Mouse (Mus musculus) intestine, embryonic 14.5 days (tissue): ENCODE measurements at regions not wholly inside any gene's neighbourhood (a gene's known extent, or its start where the extent isn't known, plus 50 kb on each side); places are given as distances from the start of the nearest gene placed in this dataset.

ENCODE experiments used
- ATAC-seq: fragments of 200-750 bp; cut with Nextera tagmentation; replicated peaks from 2 replicates; pipeline ENCODE4 v1.8.0; 2017; ENCODE audit warnings: low read depth, moderate number of reproducible peaks, moderate TSS enrichment, moderate library complexity; ENCODE audit not compliant: low FRiP score, low TSS enrichment
- DNase-seq: peaks from one replicate; pipeline ENCODE4 v3.0.0-alpha.2; 2018; ENCODE audit warnings: low spot score
- H3K27ac ChIP-seq: fragments of 300-500 bp; sonication (generic); 2 replicates; pipeline ENCODE4 v1.5.1; 2014; ENCODE audit warnings: low read depth, mild to moderate bottlenecking, control low read depth
- H3K27me3 ChIP-seq: fragments of 300-500 bp; sonication (generic); replicated peaks from 2 replicates; pipeline ENCODE4 v1.6.1; 2014; ENCODE audit warnings: low read length, control low read depth; ENCODE audit not compliant: control insufficient read depth, insufficient read depth
- H3K36me3 ChIP-seq: fragments of 300-500 bp; sonication (generic); 2 replicates; pipeline ENCODE4 v1.6.1; 2014; ENCODE audit warnings: low read length, control low read depth; ENCODE audit not compliant: control insufficient read depth, insufficient read depth
- H3K4me1 ChIP-seq: fragments of 300-500 bp; sonication (generic); replicated peaks from 2 replicates; pipeline ENCODE4 v1.6.1; 2014; ENCODE audit warnings: low read length, control low read depth, mixed read lengths; ENCODE audit not compliant: control insufficient read depth, insufficient read depth
- H3K4me2 ChIP-seq: fragments of 300-500 bp; sonication (generic); 2 replicates; pipeline ENCODE4 v1.6.1; 2014; ENCODE audit warnings: low read length
- H3K4me3 ChIP-seq: fragments of 300-500 bp; sonication (generic); 2 replicates; pipeline ENCODE4 v1.5.1; 2014; ENCODE audit warnings: low read depth, low read length, control low read depth, mixed read lengths
- H3K9ac ChIP-seq: fragments of 300-500 bp; sonication (generic); 2 replicates; pipeline ENCODE4 v1.6.1; 2014; ENCODE audit warnings: mild to moderate bottlenecking, low read length
- H3K9me3 ChIP-seq: fragments of 300-500 bp; sonication (generic); 2 replicates; pipeline ENCODE4 v1.6.1; 2016; ENCODE audit warnings: low read length, control low read depth; ENCODE audit not compliant: control insufficient read depth
- WGBS: fragments of 180-500 bp; shearing (Covaris S2); extraction: QIAGEN DNeasy Blood & Tissue Kit; methylation state at CpG from one replicate; pipeline ENCODE4 v1.1.7; 2014; 5-methylcytosine and 5-hydroxymethylcytosine counted together

DNA sequence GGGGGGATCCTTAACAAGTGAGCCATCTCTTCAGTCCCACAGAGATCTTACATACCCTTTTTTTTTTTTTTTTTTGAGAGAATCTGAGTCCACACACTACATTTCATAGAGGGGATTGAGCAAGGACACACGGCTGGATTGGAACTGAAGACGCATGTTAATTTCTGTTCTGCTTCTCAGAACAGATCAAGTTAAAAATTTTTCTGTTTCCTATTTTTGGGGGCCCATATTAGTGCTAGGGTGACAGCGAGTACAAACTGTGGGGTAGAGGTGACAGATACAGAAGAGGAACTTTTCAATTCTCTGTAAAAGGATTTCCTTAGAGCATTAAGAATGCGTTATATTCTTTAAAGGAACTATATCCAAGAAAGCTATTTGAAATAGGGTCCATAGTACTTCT is 260.1 kb downstream of the Zfp704 start:
- Histone ChIP-seq H3K4me3 (no peak overlapping the region), H3K36me3 (no peaks in the 10 kb centered on the region), H3K4me2 (no peak overlapping the region), H3K9me3 (no peaks in the 10 kb centered on the region), H3K27ac (no peak overlapping the region), H3K27me3 (peaks cover 18% of the 10 kb centered on the region; the same call in 1 of the 2 replicates), H3K9ac (no peak overlapping the region), H3K4me1 (peaks cover 11% of the 10 kb centered on the region)
- DNase-seq (no peak), ATAC-seq (no peak)
- WGBS, result 96% methylated on average over 4 of the region's 4 CpGs

DNA sequence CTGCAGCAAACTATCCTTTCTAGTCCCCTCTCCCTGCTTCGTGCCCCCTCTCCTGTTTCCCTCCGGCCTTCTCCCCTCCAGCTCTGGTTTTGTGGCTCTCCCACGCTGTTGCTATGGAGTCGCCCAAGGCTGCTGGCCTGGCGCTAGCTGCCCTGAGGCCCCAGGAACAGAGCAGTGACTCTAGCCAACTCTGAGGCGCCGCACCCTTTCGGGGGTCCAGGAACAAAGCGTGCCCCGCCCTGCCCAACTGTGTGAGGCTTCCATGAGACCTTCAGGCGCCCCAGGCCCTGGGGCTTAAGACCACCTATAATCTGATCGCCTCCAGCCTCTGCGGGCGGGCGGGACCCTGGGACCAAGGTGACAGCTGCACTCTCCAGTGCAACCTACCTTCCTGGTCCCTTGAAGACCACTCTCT is 262.4 kb downstream of the Zfp704 start:
- peak overlapping the region; percentile 45 for H3K4me3 ChIP-seq
- H3K9me3 ChIP-seq, result no peaks in the 10 kb centered on the region
- peak; percentile 75 for DNase-seq
- 5% methylated on average over 15 of the region's 15 CpGs for WGBS
- H3K4me2 ChIP-seq, result peak overlapping the region; percentile 92
- H3K36me3 ChIP-seq, result no peaks in the 10 kb centered on the region
- H3K9ac ChIP-seq, result peak overlapping the region; percentile 39
- 0 out of 2 replicates have a peak overlapping the region, but pooled peaks have one; percentile 7 for H3K27ac ChIP-seq
- H3K27me3 ChIP-seq, result peaks cover 24% of the 10 kb centered on the region; the same call in 1 of the 2 replicates
- ATAC-seq, result peak; percentile 54; the same call in 1 of the 2 replicates
- H3K4me1 ChIP-seq, result peaks cover 13% of the 10 kb centered on the region

DNA sequence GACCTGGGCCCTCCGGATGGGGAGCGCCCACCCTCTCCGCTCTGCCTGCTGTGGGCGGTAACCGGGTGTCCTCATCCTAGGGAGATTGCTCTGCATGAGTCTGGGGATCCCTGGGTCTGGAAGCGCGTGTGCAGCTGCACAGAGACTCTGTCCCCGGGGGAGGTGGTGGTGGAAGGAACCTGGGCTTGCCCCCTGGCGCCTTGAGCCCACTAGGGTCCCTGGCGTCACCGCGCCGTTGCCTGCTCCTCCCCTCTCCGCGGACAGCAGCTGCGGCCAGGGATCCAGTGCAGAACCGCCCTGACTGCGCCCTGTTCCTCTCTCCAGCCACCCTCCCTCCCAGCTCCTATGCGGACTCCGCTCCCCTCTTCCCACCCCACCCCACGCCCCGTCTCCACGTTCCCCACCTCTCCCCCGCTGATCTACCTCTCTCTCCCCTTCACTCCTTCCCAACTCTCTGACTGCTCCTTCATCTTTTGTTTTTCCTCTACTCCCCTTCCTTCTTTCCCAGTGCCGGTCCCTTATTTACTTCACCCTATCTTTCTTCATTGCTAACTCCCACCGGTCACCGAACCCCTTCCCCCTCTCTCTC is 262.9 kb downstream of the Zfp704 start:
- Histone ChIP-seq H3K9me3 (no peaks in the 10 kb centered on the region), H3K36me3 (no peaks in the 10 kb centered on the region), H3K9ac (peak overlapping the region; percentile 39), H3K27me3 (peaks cover 24% of the 10 kb centered on the region; the same call in 1 of the 2 replicates), H3K27ac (0 out of 2 replicates have a peak overlapping the region, but pooled peaks have one; percentile 7), H3K4me1 (peaks cover 13% of the 10 kb centered on the region), H3K4me2 (peak overlapping the region; percentile 92), H3K4me3 (peak overlapping the region; percentile 45)
- WGBS, result 1% methylated on average over 26 of the region's 27 CpGs
- peak; percentile 63 for ATAC-seq
- peak; percentile 77 for DNase-seq

DNA sequence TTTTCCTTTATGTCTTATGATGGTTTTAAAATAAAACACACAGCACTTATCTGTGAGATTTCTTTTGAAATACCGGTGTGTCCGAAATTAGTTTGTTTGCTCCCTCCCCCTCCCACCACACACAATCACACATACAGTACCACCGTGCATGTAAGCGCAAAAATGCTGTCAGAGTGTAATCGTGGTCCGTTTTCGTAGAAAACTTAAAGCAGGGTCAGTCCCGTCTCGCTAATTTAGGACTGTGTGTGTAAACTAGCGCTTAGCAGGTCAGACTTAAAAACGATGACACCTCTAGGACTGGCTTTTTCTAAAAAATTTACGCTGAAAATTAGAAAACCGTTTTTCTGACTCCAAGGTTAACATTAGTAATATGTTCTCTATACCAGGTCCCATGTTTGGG is 263.5 kb downstream of the Zfp704 start:
- Histone ChIP-seq H3K9me3 (no peaks in the 10 kb centered on the region), H3K36me3 (no peaks in the 10 kb centered on the region), H3K9ac (no peak overlapping the region; the same call in 1 of the 2 replicates), H3K4me3 (peak overlapping the region; percentile 45), H3K27me3 (peaks cover 24% of the 10 kb centered on the region; the same call in 1 of the 2 replicates), H3K4me2 (peak overlapping the region; percentile 92), H3K4me1 (peaks cover 13% of the 10 kb centered on the region), H3K27ac (no peak overlapping the region)
- ATAC-seq, result no peak; the same call in 1 of the 2 replicates
- WGBS, result 12% methylated on average over 13 of the region's 13 CpGs
- no peak for DNase-seq

DNA sequence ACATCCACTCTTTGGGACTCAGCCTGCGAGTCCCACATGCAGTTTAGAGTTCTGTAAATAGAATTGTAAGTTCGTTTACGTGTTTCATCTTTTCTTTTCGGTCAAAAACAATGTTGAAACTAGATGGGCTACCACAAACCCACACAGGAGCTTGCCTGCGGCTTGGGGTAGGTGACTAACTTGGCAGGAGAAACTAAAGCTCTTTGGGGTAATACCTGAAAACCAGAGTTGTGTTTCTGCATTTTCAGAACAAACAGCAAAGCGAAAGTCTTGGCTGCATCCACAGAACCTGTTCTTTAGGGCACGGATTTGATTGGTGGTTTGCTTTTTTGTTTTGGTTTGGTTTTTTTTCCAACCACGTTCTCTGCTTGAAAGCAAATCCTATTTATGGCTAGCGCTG is 264.0 kb downstream of the Zfp704 start:
- H3K9me3 ChIP-seq, result no peaks in the 10 kb centered on the region
- 34% methylated on average over 9 of the region's 9 CpGs for WGBS
- peaks cover 24% of the 10 kb centered on the region; the same call in 1 of the 2 replicates for H3K27me3 ChIP-seq
- H3K9ac ChIP-seq, result no peak overlapping the region
- peaks cover 18% of the 10 kb centered on the region for H3K4me1 ChIP-seq
- DNase-seq, result no peak
- no peaks in the 10 kb centered on the region for H3K36me3 ChIP-seq
- H3K27ac ChIP-seq, result no peak overlapping the region
- H3K4me2 ChIP-seq, result peak overlapping the region; percentile 92
- ATAC-seq, result no peak
- peak overlapping the region; percentile 45; the same call in 1 of the 2 replicates for H3K4me3 ChIP-seq

DNA sequence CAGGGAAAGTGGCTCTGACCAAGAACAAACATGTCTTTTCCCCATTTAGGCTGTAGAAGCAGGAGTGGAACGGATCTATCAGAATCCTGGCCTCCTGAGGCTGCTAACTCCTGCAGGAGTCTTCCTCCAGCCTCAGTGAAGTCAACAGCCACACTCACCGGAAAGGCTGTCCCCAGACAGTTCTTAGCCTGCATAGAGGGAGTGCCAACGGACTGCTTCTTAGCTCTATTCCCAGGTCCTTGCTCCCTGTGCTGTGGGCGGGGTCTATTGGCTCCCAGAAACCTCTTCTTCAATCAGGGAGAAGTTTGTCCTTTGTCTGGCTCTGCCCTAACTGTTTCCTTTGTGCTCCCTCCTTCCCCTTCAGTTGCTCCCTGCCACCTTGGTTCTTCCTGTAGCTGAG is 266.3 kb downstream of the Zfp704 start:
- ATAC-seq (no peak), DNase-seq (no peak)
- Histone ChIP-seq H3K4me1 (peaks cover 22% of the 10 kb centered on the region), H3K4me3 (no peak overlapping the region), H3K27ac (no peak overlapping the region), H3K4me2 (no peak overlapping the region), H3K36me3 (no peaks in the 10 kb centered on the region), H3K27me3 (peaks cover 24% of the 10 kb centered on the region; the same call in 1 of the 2 replicates), H3K9ac (no peak overlapping the region), H3K9me3 (no peaks in the 10 kb centered on the region)
- WGBS, result 12% methylated on average over 4 of the region's 4 CpGs

DNA sequence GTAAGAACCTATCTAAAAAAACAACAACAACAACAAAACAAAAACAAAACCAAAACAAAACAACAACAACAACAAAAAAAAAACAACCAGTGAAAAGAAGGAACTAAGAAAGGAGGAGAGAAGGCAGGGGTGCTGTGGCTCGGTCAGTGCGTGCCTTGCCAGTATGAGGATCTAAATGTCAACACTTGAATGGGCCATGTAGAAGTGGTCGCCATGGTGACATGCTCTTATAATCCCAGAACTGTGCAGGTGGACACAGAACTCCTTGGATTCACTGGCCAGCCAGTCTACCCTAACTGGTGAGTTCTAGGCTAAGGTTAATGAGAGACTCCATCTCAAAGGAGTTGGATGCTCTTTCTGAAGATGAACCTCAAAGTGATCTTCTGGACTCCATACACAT is 267.7 kb downstream of the Zfp704 start:
- no peak for ATAC-seq
- no peaks in the 10 kb centered on the region for H3K9me3 ChIP-seq
- peaks cover 16% of the 10 kb centered on the region for H3K4me1 ChIP-seq
- DNase-seq, result no peak
- no peak overlapping the region for H3K9ac ChIP-seq
- H3K27me3 ChIP-seq, result peaks cover 24% of the 10 kb centered on the region; the same call in 1 of the 2 replicates
- H3K4me2 ChIP-seq, result no peak overlapping the region
- no peak overlapping the region for H3K27ac ChIP-seq
- 95% methylated on average over 3 of the region's 3 CpGs for WGBS
- H3K36me3 ChIP-seq, result no peaks in the 10 kb centered on the region
- H3K4me3 ChIP-seq, result no peak overlapping the region

DNA sequence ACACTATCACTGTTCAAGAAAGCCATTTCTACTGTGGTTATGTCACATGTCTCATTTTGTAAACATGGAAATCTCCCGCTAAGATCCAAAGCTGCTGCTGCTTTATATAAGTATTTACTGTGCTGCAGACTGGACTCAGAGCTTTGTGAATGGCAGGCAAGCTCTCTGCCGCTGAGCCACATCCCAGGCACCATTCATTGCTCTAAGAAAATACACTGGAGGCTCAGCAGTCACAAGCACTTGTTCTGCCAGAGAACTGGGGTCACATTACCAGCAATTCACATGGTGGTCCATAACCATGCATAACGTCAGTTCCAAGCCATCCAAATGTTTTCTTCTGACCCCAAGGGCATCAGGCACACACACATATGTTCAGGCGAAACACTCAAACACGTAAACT is 268.2 kb downstream of the Zfp704 start:
- ATAC-seq, result no peak

DNA sequence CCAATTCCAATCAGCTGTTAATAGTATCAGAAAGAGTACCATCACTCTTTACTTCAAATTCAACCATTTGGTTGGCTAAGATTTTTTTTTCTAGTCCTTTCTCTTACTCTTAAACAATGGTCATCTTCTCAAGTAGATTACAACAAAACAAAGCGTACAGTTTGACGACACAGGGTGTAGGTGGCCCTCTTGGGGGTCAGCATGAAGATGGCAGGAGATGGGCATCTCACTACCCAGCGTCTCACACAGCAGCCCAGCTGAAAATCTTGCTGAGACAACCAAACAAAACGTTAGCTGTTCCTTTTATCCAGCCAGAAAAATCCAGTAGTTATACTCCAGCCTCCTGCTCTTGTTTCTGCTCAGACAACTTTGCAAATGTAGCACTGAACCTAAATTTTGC is 268.6 kb downstream of the Zfp704 start:
- Histone ChIP-seq H3K4me1 (peaks cover 15% of the 10 kb centered on the region), H3K27me3 (peaks cover 18% of the 10 kb centered on the region; the same call in 1 of the 2 replicates), H3K36me3 (no peaks in the 10 kb centered on the region), H3K4me2 (peak overlapping the region; percentile 75), H3K4me3 (no peak overlapping the region), H3K9me3 (no peaks in the 10 kb centered on the region), H3K27ac (no peak overlapping the region), H3K9ac (no peak overlapping the region)
- ATAC-seq (no peak; the same call in 1 of the 2 replicates), DNase-seq (no peak)
- WGBS, result 38% methylated on average over 4 of the region's 4 CpGs

More for the DNA sequence above, 268.2 kb downstream of the Zfp704 start:
- Histone ChIP-seq H3K27me3 (peaks cover 22% of the 10 kb centered on the region; the same call in 1 of the 2 replicates), H3K9me3 (no peaks in the 10 kb centered on the region), H3K9ac (no peak overlapping the region), H3K4me3 (no peak overlapping the region), H3K36me3 (no peaks in the 10 kb centered on the region), H3K4me1 (peaks cover 16% of the 10 kb centered on the region), H3K27ac (no peak overlapping the region), H3K4me2 (no peak overlapping the region)
- no peak for DNase-seq
- WGBS, result 49% methylated on average over 5 of the region's 5 CpGs
